Mouse (Mus musculus) heart, embryonic 11.5 days (tissue): Measurements from ENCODE around the gene Pir. TPM values are rescaled to one million over a fixed set of nuclear protein-coding genes. Genes with fewer than 3 reads are reported as not detected.

Experiments used
- ATAC-seq: fragments of 200-750 bp; cut with Nextera tagmentation; replicated peaks from 2 replicates; pipeline ENCODE4 v1.8.0; 2017; ENCODE audit warnings: moderate library complexity; ENCODE audit not compliant: insufficient number of reproducible peaks, low FRiP score, low TSS enrichment
- H3K27ac ChIP-seq: fragments of 300-500 bp; sonication (generic); 2 replicates; pipeline ENCODE4 v1.5.1; 2014; ENCODE audit warnings: mild to moderate bottlenecking, low read depth, low read length
- H3K27me3 ChIP-seq: fragments of 300-500 bp; sonication (generic); 2 replicates; pipeline ENCODE4 v1.6.1; 2014; ENCODE audit warnings: mild to moderate bottlenecking, low read length, mixed read lengths; ENCODE audit not compliant: control insufficient read depth, insufficient read depth
- H3K36me3 ChIP-seq: fragments of 300-500 bp; sonication (generic); 2 replicates; pipeline ENCODE4 v1.6.1; 2014; ENCODE audit warnings: mild to moderate bottlenecking, low read length, moderate library complexity, mixed read lengths; ENCODE audit not compliant: control insufficient read depth, insufficient read depth
- H3K4me1 ChIP-seq: fragments of 300-500 bp; sonication (generic); 2 replicates; pipeline ENCODE4 v1.6.1; 2014; ENCODE audit warnings: low read length; ENCODE audit not compliant: control insufficient read depth, insufficient read depth
- H3K4me2 ChIP-seq: fragments of 300-500 bp; sonication (generic); 2 replicates; pipeline ENCODE4 v1.6.1; 2014; ENCODE audit warnings: mild to moderate bottlenecking, moderate library complexity
- H3K4me3 ChIP-seq: fragments of 300-500 bp; sonication (generic); 2 replicates; pipeline ENCODE4 v1.5.1; 2014; ENCODE audit warnings: low read depth, low read length
- H3K9ac ChIP-seq: fragments of 300-500 bp; sonication (generic); 2 replicates; pipeline ENCODE4 v1.6.1; 2014; ENCODE audit warnings: mild to moderate bottlenecking, low read depth, low read length, moderate library complexity
- H3K9me3 ChIP-seq: fragments of 300-500 bp; sonication (generic); replicated peaks from 2 replicates; pipeline ENCODE4 v1.6.1; 2016; ENCODE audit warnings: low read length; ENCODE audit not compliant: control insufficient read depth
- WGBS: fragments of 180-500 bp; shearing (Covaris S2); extraction: QIAGEN DNeasy Blood & Tissue Kit; methylation state at CpG from one replicate; pipeline ENCODE4 v1.1.7; 2014; ENCODE audit not compliant: insufficient replicate concordance; 5-methylcytosine and 5-hydroxymethylcytosine counted together
- polyA plus RNA-seq: library from polyadenylated mRNA; unstranded; fragments of >200 nt; fragmentation: Nextera tagmentation; extraction: Ambion mirVana; gene quantifications from 2 replicates; pipeline ENCODE4 v1.2.1, GENCODE M21; 2014

Pir gene
- polyA plus RNA-seq, 1 experiment from 2014 or later, result 10.5 TPM

GRCm38 (mm10) chrX:164365153-164365865 lies 96.1 kb downstream of the Pir start:
- 84% methylated on average over 4 of the region's 4 CpGs for WGBS
- Histone ChIP-seq H3K36me3 (no peaks in the 10 kb centered on the region), H3K27me3 (no peaks in the 10 kb centered on the region), H3K9me3 (no peaks in the 10 kb centered on the region), H3K4me2 (no peak overlapping the region), H3K4me1 (no peaks in the 10 kb centered on the region), H3K27ac (no peak overlapping the region), H3K4me3 (no peak overlapping the region), H3K9ac (no peak overlapping the region)
- ATAC-seq, result no peak

- no peak for ATAC-seq
Observed at GRCm38 (mm10) chrX:164370576-164370975, 101.4 kb downstream of the Pir start.

GRCm38 (mm10) chrX:164373081-164373480 lies 103.9 kb downstream of the Pir start, which contains the start of gene Vegfd:
Gene Vegfd (plus strand): TSS chrX:164373378.
- Histone ChIP-seq H3K4me1 (no peaks in the 10 kb centered on the region), H3K27me3 (no peaks in the 10 kb centered on the region), H3K36me3 (no peaks in the 10 kb centered on the region), H3K27ac (no peak within 1 kb of the TSS), H3K4me3 (no peak within 1 kb of the TSS), H3K4me2 (no peak within 1 kb of the TSS), H3K9me3 (no peaks in the 10 kb centered on the region), H3K9ac (no peak within 1 kb of the TSS)
- WGBS, result 17% methylated on average over 3 of the region's 3 CpGs
- no peak for ATAC-seq

More at GRCm38 (mm10) chrX:164370576-164370975, 101.4 kb downstream of the Pir start:
- WGBS, result 75% methylated on average over 3 of the region's 3 CpGs
- no peak overlapping the region for H3K4me2 ChIP-seq
- H3K4me3 ChIP-seq, result no peak overlapping the region
- no peaks in the 10 kb centered on the region for H3K9me3 ChIP-seq
- no peaks in the 10 kb centered on the region for H3K27me3 ChIP-seq
- no peak overlapping the region for H3K27ac ChIP-seq
- no peaks in the 10 kb centered on the region for H3K4me1 ChIP-seq
- H3K9ac ChIP-seq, result no peak overlapping the region
- H3K36me3 ChIP-seq, result no peaks in the 10 kb centered on the region

- no peak overlapping the region for H3K9ac ChIP-seq
- no peaks in the 10 kb centered on the region for H3K36me3 ChIP-seq
- H3K4me3 ChIP-seq, result no peak overlapping the region
- no peaks in the 10 kb centered on the region for H3K9me3 ChIP-seq
- no peaks in the 10 kb centered on the region for H3K27me3 ChIP-seq
- H3K4me1 ChIP-seq, result no peaks in the 10 kb centered on the region
- no peak overlapping the region for H3K27ac ChIP-seq
- no peak for ATAC-seq
- 56% methylated on average over 5 of the region's 5 CpGs for WGBS
- H3K4me2 ChIP-seq, result no peak overlapping the region
Observed at GRCm38 (mm10) chrX:164374586-164374985, 105.4 kb downstream of the Pir start.

GRCm38 (mm10) chrX:164379721-164380120 lies 110.5 kb downstream of the Pir start:
- no peaks in the 10 kb centered on the region for H3K36me3 ChIP-seq
- H3K9ac ChIP-seq, result no peak overlapping the region
- H3K4me1 ChIP-seq, result no peaks in the 10 kb centered on the region
- H3K9me3 ChIP-seq, result no peaks in the 10 kb centered on the region
- no peak overlapping the region for H3K27ac ChIP-seq
- no peak overlapping the region for H3K4me2 ChIP-seq
- no peaks in the 10 kb centered on the region for H3K27me3 ChIP-seq
- no peak overlapping the region for H3K4me3 ChIP-seq
- no peak for ATAC-seq
- 65% methylated on average over 4 of the region's 4 CpGs for WGBS

- no peak overlapping the region for H3K9ac ChIP-seq
- no peaks in the 10 kb centered on the region for H3K4me1 ChIP-seq
- peak overlapping the region; percentile 72 for H3K4me2 ChIP-seq
- 14% methylated on average over 31 of the region's 33 CpGs for WGBS
- H3K36me3 ChIP-seq, result no peaks in the 10 kb centered on the region
- H3K27me3 ChIP-seq, result no peaks in the 10 kb centered on the region
- H3K27ac ChIP-seq, result no peak overlapping the region
- no peaks in the 10 kb centered on the region for H3K9me3 ChIP-seq
- ATAC-seq, result peak; percentile 98
- H3K4me3 ChIP-seq, result peak overlapping the region; percentile 35
Observed at GRCm38 (mm10) chrX:164381618-164382408, 112.6 kb downstream of the Pir start.

- Histone ChIP-seq H3K27ac (no peak overlapping the region), H3K27me3 (no peaks in the 10 kb centered on the region), H3K9me3 (no peaks in the 10 kb centered on the region), H3K4me3 (no peak overlapping the region), H3K9ac (no peak overlapping the region), H3K4me1 (no peaks in the 10 kb centered on the region), H3K36me3 (no peaks in the 10 kb centered on the region), H3K4me2 (no peak overlapping the region)
- no peak for ATAC-seq
- WGBS, result 62% methylated on average over 4 of the region's 4 CpGs
Observed at GRCm38 (mm10) chrX:164394091-164394490, 124.9 kb downstream of the Pir start.

GRCm38 (mm10) chrX:164398456-164398855 lies 129.3 kb downstream of the Pir start:
- Histone ChIP-seq H3K4me1 (no peaks in the 10 kb centered on the region), H3K9me3 (no peaks in the 10 kb centered on the region), H3K36me3 (no peaks in the 10 kb centered on the region), H3K9ac (no peak overlapping the region), H3K27ac (no peak overlapping the region), H3K27me3 (no peaks in the 10 kb centered on the region), H3K4me3 (no peak overlapping the region), H3K4me2 (no peak overlapping the region)
- 53% methylated on average over 3 of the region's 3 CpGs for WGBS
- no peak for ATAC-seq
